Mouse (Mus musculus): Measurements from ENCODE around the gene Otop2. TPM values are rescaled to one million over a fixed set of nuclear protein-coding genes. Genes with fewer than 3 reads are reported as not detected.
A peak's percentile ranks its signal among the peaks of the same experiment; 100 is the strongest.

Gene Otop2
- polyA plus RNA-seq (2015; fragmentation: Nextera tagmentation; extraction: Ambion mirVana): 0.31 TPM in 1 of 2 replicates, not detected in the other

- WGBS: 23% methylated on average over 8 of the region's 8 CpGs
- no peak for ATAC-seq (ENCODE audit: insufficient number of reproducible peaks, low FRiP score, low TSS enrichment, low read depth)
- H3K9ac ChIP-seq: no peak within 1 kb of the TSS
- no peak within 1 kb of the TSS for H3K27ac ChIP-seq
- H3K36me3 ChIP-seq: no peaks in the 10 kb centered on the region
- H3K27me3 ChIP-seq: peaks cover 6% of the 10 kb centered on the region; the same call in 1 of the 2 replicates
- no peaks in the 10 kb centered on the region for H3K9me3 ChIP-seq
- no peak within 1 kb of the TSS for H3K4me3 ChIP-seq
- H3K4me2 ChIP-seq: no peak within 1 kb of the TSS
- H3K4me1 ChIP-seq: 0 out of 2 replicates have a peak, but pooled peaks cover 5% of the 10 kb centered on the region
Observed at GRCm38 (mm10) chr11:115306863-115307262, at the start of gene Otop2. Gene Otop2 (plus strand): TSS chr11:115307163.

- peak overlapping the region; percentile 37 for H3K4me2 ChIP-seq
- peak overlapping the region; percentile 17 for H3K4me3 ChIP-seq
- no peaks in the 10 kb centered on the region for H3K36me3 ChIP-seq
- H3K9ac ChIP-seq: no peak overlapping the region
- no peak overlapping the region for H3K27ac ChIP-seq
- ATAC-seq (ENCODE audit: insufficient number of reproducible peaks, low FRiP score, low TSS enrichment, low read depth): no peak
- peaks cover 100% of the 10 kb centered on the region for H3K27me3 ChIP-seq
- H3K9me3 ChIP-seq: no peaks in the 10 kb centered on the region
- 13% methylated on average over 59 of the region's 59 CpGs for WGBS
- H3K4me1 ChIP-seq: peaks cover 7% of the 10 kb centered on the region
Observed at GRCm38 (mm10) chr11:115257775-115258510, 49.0 kb upstream of the Otop2 start.

GRCm38 (mm10) chr11:115259134-115259533 lies 47.8 kb upstream of the Otop2 start:
- no peaks in the 10 kb centered on the region for H3K36me3 ChIP-seq
- peaks cover 7% of the 10 kb centered on the region for H3K4me1 ChIP-seq
- H3K27ac ChIP-seq: no peak overlapping the region
- no peaks in the 10 kb centered on the region for H3K9me3 ChIP-seq
- H3K4me3 ChIP-seq: no peak overlapping the region
- H3K4me2 ChIP-seq: no peak overlapping the region
- H3K27me3 ChIP-seq: peaks cover 100% of the 10 kb centered on the region
- no peak overlapping the region for H3K9ac ChIP-seq
- WGBS: 25% methylated on average over 4 of the region's 4 CpGs
- no peak for ATAC-seq (ENCODE audit: insufficient number of reproducible peaks, low FRiP score, low TSS enrichment, low read depth)

- H3K4me1 ChIP-seq: peaks cover 26% of the 10 kb centered on the region
- no peaks in the 10 kb centered on the region for H3K9me3 ChIP-seq
- no peak overlapping the region for H3K27ac ChIP-seq
- H3K36me3 ChIP-seq: peaks cover 1% of the 10 kb centered on the region; the same call in 1 of the 2 replicates
- H3K27me3 ChIP-seq: peaks cover 100% of the 10 kb centered on the region
- ATAC-seq (ENCODE audit: insufficient number of reproducible peaks, low FRiP score, low TSS enrichment, low read depth): no peak
- 76% methylated on average over 11 of the region's 11 CpGs for WGBS
- no peak overlapping the region for H3K4me2 ChIP-seq
- no peak overlapping the region for H3K9ac ChIP-seq
- no peak overlapping the region for H3K4me3 ChIP-seq
Observed at GRCm38 (mm10) chr11:115262954-115263353, 44.0 kb upstream of the Otop2 start.

GRCm38 (mm10) chr11:115264136-115264861 lies 42.7 kb upstream of the Otop2 start:
- Histone ChIP-seq H3K9me3 (no peaks in the 10 kb centered on the region), H3K27ac (no peak overlapping the region), H3K36me3 (peaks cover 15% of the 10 kb centered on the region), H3K4me3 (no peak overlapping the region), H3K4me2 (no peak overlapping the region), H3K9ac (no peak overlapping the region), H3K27me3 (peaks cover 100% of the 10 kb centered on the region), H3K4me1 (peaks cover 22% of the 10 kb centered on the region)
- no peak for ATAC-seq (ENCODE audit: insufficient number of reproducible peaks, low FRiP score, low TSS enrichment, low read depth)
- WGBS: 66% methylated on average over 7 of the region's 7 CpGs

- H3K9ac ChIP-seq: no peak overlapping the region
- WGBS: 8% methylated on average over 39 of the region's 39 CpGs
- ATAC-seq (ENCODE audit: insufficient number of reproducible peaks, low FRiP score, low TSS enrichment, low read depth): no peak
- H3K27ac ChIP-seq: no peak overlapping the region
- peaks cover 23% of the 10 kb centered on the region for H3K4me1 ChIP-seq
- H3K4me3 ChIP-seq: peak overlapping the region; percentile 22
- peaks cover 96% of the 10 kb centered on the region for H3K27me3 ChIP-seq
- peaks cover 19% of the 10 kb centered on the region for H3K36me3 ChIP-seq
- peak overlapping the region; percentile 41 for H3K4me2 ChIP-seq
- no peaks in the 10 kb centered on the region for H3K9me3 ChIP-seq
Observed at GRCm38 (mm10) chr11:115264862-115265668, 41.9 kb upstream of the Otop2 start.

GRCm38 (mm10) chr11:115265771-115266399 lies 41.1 kb upstream of the Otop2 start:
- Histone ChIP-seq H3K9me3 (no peaks in the 10 kb centered on the region), H3K4me3 (peak overlapping the region; percentile 35; the same call in 1 of the 2 replicates), H3K27ac (no peak overlapping the region), H3K9ac (no peak overlapping the region), H3K4me1 (peaks cover 27% of the 10 kb centered on the region), H3K36me3 (peaks cover 21% of the 10 kb centered on the region), H3K4me2 (0 out of 2 replicates have a peak overlapping the region, but pooled peaks have one; percentile 64), H3K27me3 (peaks cover 88% of the 10 kb centered on the region)
- no peak for ATAC-seq (ENCODE audit: insufficient number of reproducible peaks, low FRiP score, low TSS enrichment, low read depth)
- 3% methylated on average over 20 of the region's 20 CpGs for WGBS

GRCm38 (mm10) chr11:115266400-115266778 lies 40.6 kb upstream of the Otop2 start:
- H3K4me1 ChIP-seq: peaks cover 27% of the 10 kb centered on the region
- 0 out of 2 replicates have a peak overlapping the region, but pooled peaks have one; percentile 7 for H3K9ac ChIP-seq
- no peak for ATAC-seq (ENCODE audit: insufficient number of reproducible peaks, low FRiP score, low TSS enrichment, low read depth)
- H3K9me3 ChIP-seq: no peaks in the 10 kb centered on the region
- peaks cover 83% of the 10 kb centered on the region for H3K27me3 ChIP-seq
- peak overlapping the region; percentile 35 for H3K4me3 ChIP-seq
- H3K36me3 ChIP-seq: peaks cover 26% of the 10 kb centered on the region
- 3% methylated on average over 22 of the region's 22 CpGs for WGBS
- H3K27ac ChIP-seq: no peak overlapping the region
- peak overlapping the region; percentile 64 for H3K4me2 ChIP-seq

GRCm38 (mm10) chr11:115267061-115267883 lies 39.7 kb upstream of the Otop2 start, which contains the start of gene Grin2c:
Gene Grin2c (minus strand): TSS chr11:115267243.
- Histone ChIP-seq H3K27me3 (peaks cover 74% of the 10 kb centered on the region), H3K36me3 (peaks cover 28% of the 10 kb centered on the region), H3K9me3 (no peaks in the 10 kb centered on the region), H3K9ac (peak within 1 kb of the TSS; percentile 7; the same call in 1 of the 2 replicates), H3K4me3 (peak within 1 kb of the TSS; percentile 35), H3K4me2 (peak within 1 kb of the TSS; percentile 64), H3K27ac (no peak within 1 kb of the TSS), H3K4me1 (peaks cover 27% of the 10 kb centered on the region)
- WGBS: 6% methylated on average over 41 of the region's 50 CpGs
- no peak for ATAC-seq (ENCODE audit: insufficient number of reproducible peaks, low FRiP score, low TSS enrichment, low read depth)

- no peak overlapping the region for H3K4me2 ChIP-seq
- peaks cover 27% of the 10 kb centered on the region for H3K4me1 ChIP-seq
- WGBS: 75% methylated on average over 11 of the region's 11 CpGs
- H3K27ac ChIP-seq: no peak overlapping the region
- H3K4me3 ChIP-seq: no peak overlapping the region
- no peak for ATAC-seq (ENCODE audit: insufficient number of reproducible peaks, low FRiP score, low TSS enrichment, low read depth)
- peaks cover 68% of the 10 kb centered on the region for H3K27me3 ChIP-seq
- peaks cover 28% of the 10 kb centered on the region for H3K36me3 ChIP-seq
- H3K9me3 ChIP-seq: no peaks in the 10 kb centered on the region
- H3K9ac ChIP-seq: no peak overlapping the region
Observed at GRCm38 (mm10) chr11:115267958-115268357, 39.0 kb upstream of the Otop2 start.
